Comparison of ENCODE assay signal across 8 mouse cellular contexts in genomic region chr3:52400284-52401161, GRCm38 (mm10).
DNase-seq lines count a peak whose midpoint lies in the region; ATAC-seq and TF ChIP-seq lines count a peak whose summit lies in the region.

No protein-coding gene starts in this region.

- intact Hi-C loops in gastrocnemius, postnatal 36 days (cut with DNase I) = loop anchor here (5.0 to 10.0 kb wide), 2 partner anchors 133 to 354 kb away; partner anchors contain the start of gene Foxo1

- H3K9ac ChIP-seq in liver, adult 2 months (ENCODE audit: low read depth, low read length) = peak overlapping the region; percentile 58; the same call in 1 of the 2 replicates
- 0 out of 2 replicates have a peak overlapping the region, but pooled peaks have one; percentile 21 for H3K9ac ChIP-seq in embryonic facial prominence, embryonic 15.5 days
- no peak overlapping the region for H3K9ac ChIP-seq in kidney, embryonic 15.5 days

- H3K27me3 ChIP-seq in liver, adult 2 months (ENCODE audit: control insufficient read depth, insufficient read depth, low read length) = no peaks in the 10 kb centered on the region
- no peaks in the 10 kb centered on the region for H3K27me3 ChIP-seq in embryonic facial prominence, embryonic 15.5 days
- no peaks in the 10 kb centered on the region for H3K27me3 ChIP-seq in kidney, embryonic 15.5 days

- no peak for TF ChIP-seq POLR2A in liver, adult 2 months (IDR thresholded peaks at IDR 0.05; ENCODE audit: extremely low read depth, insufficient read depth, low read length)

- H3K36me3 ChIP-seq in liver, adult 2 months (ENCODE audit: control insufficient read depth, insufficient read depth, low read length) = no peaks in the 10 kb centered on the region
- no peaks in the 10 kb centered on the region for H3K36me3 ChIP-seq in embryonic facial prominence, embryonic 15.5 days
- H3K36me3 ChIP-seq in kidney, embryonic 15.5 days = no peaks in the 10 kb centered on the region

- no peaks in the 10 kb centered on the region for H3K79me2 ChIP-seq in liver, adult 2 months (ENCODE audit: control insufficient read depth, insufficient read depth, low read length)

- H3K9me3 ChIP-seq in embryonic facial prominence, embryonic 15.5 days (replicated peaks) = no peaks in the 10 kb centered on the region
- H3K9me3 ChIP-seq in kidney, embryonic 15.5 days (replicated peaks) = no peaks in the 10 kb centered on the region

- peak overlapping the region; percentile 27 for H3K27ac ChIP-seq in liver, adult 2 months (replicated peaks; ENCODE audit: insufficient read depth, low read depth, low read length)
- H3K27ac ChIP-seq in embryonic facial prominence, embryonic 15.5 days (replicated peaks) = peak overlapping the region; percentile 63
- no peak overlapping the region for H3K27ac ChIP-seq in kidney, embryonic 15.5 days

- no peak for TF ChIP-seq CTCF in liver, adult 2 months (IDR thresholded peaks at IDR 0.05; ENCODE audit: low read depth, low read length)

- 0 out of 2 replicates have a peak overlapping the region, but pooled peaks have one; percentile 27 for H3K4me3 ChIP-seq in liver, adult 2 months (ENCODE audit: insufficient read depth, low read depth, low read length)
- H3K4me3 ChIP-seq in embryonic facial prominence, embryonic 15.5 days (replicated peaks) = peak overlapping the region; percentile 37; the same call in 1 of the 2 replicates
- H3K4me3 ChIP-seq in kidney, embryonic 15.5 days (replicated peaks) = peak overlapping the region; percentile 29

- peak; percentile 49 for DNase-seq in liver, adult 2 months (ENCODE audit: extremely low read depth, low read depth, low spot score)
- no peak for DNase-seq in liver
- peak; percentile 49 for DNase-seq in naive thymus-derived CD4-positive, alpha-beta T cell, adult 2 months (ENCODE audit: low read depth)
- no peak for DNase-seq in layer of hippocampus, postnatal 36 days
- no peak for DNase-seq in frontal cortex, postnatal 25 days (ENCODE audit: low spot score in 2 of 2)
- DNase-seq in gastrocnemius, postnatal 36 days = no peak

- peaks cover 7% of the 10 kb centered on the region for H3K4me1 ChIP-seq in liver, adult 2 months (ENCODE audit: control insufficient read depth, insufficient read depth, low read length)
- peaks cover 17% of the 10 kb centered on the region for H3K4me1 ChIP-seq in embryonic facial prominence, embryonic 15.5 days
- H3K4me1 ChIP-seq in kidney, embryonic 15.5 days = peaks cover 40% of the 10 kb centered on the region

- no peak for ATAC-seq in embryonic facial prominence, embryonic 15.5 days (ENCODE audit: insufficient number of reproducible peaks, low FRiP score, low TSS enrichment, low read depth)
- no peak for ATAC-seq in kidney, embryonic 15.5 days (replicated peaks; ENCODE audit: low FRiP score)

- peak overlapping the region; percentile 72 for H3K4me2 ChIP-seq in embryonic facial prominence, embryonic 15.5 days (replicated peaks)
- peak overlapping the region; percentile 67 for H3K4me2 ChIP-seq in kidney, embryonic 15.5 days

- WGBS in liver, adult 2 months = 42% methylated on average over 19 of the region's 19 CpGs
- WGBS in embryonic facial prominence, embryonic 15.5 days = 23% methylated on average over 19 of the region's 19 CpGs
- WGBS in kidney, embryonic 15.5 days = 14% methylated on average over 19 of the region's 19 CpGs

Comparison
In these comparisons a context has a peak if more than half of its experiments do, and no peak if none do; other contexts are left out.
1. DNase-seq: peak in liver, adult 2 months (single experiment) and naive thymus-derived CD4-positive, alpha-beta T cell, adult 2 months (single experiment); none in liver (single experiment), layer of hippocampus, postnatal 36 days (0 of 2), frontal cortex, postnatal 25 days (0 of 2) and gastrocnemius, postnatal 36 days (0 of 2).
2. Peak in every context shown above with its lines, with median percentiles within 50 percentile points of each other: H3K4me3 ChIP-seq.